Mouse (Mus musculus) heart, postnatal 14 days (tissue): ENCODE data around the gene Prdm15. TPM values are rescaled to one million over a fixed set of nuclear protein-coding genes. Genes with fewer than 3 reads are reported as not detected.

Experiments used
- DNase-seq, 2 experiments: peaks; one replicate each; pipeline ENCODE4 v3.0.0; 2021 to 2022
- intact Hi-C: fragments of 180-260 bp; cut with DNase I; formaldehyde crosslinking; loops from one replicate; pipeline ENCODE4 v1.15.1; 2025
- microRNA-seq, 2 experiments: library from miRNA; unstranded; fragments of <30 nt; microRNA quantifications; one replicate each; pipeline ENCODE4 v1.2.0; 2021 to 2022
- total RNA-seq, 2 experiments: library from RNA; stranded (reverse); gene quantifications; 2 replicates each; pipeline ENCODE4 v1.2.3; 2021

The Prdm15 gene
- total RNA-seq, 2 experiments from 2014 or later: 5.7 to 7.6 TPM

DNA sequence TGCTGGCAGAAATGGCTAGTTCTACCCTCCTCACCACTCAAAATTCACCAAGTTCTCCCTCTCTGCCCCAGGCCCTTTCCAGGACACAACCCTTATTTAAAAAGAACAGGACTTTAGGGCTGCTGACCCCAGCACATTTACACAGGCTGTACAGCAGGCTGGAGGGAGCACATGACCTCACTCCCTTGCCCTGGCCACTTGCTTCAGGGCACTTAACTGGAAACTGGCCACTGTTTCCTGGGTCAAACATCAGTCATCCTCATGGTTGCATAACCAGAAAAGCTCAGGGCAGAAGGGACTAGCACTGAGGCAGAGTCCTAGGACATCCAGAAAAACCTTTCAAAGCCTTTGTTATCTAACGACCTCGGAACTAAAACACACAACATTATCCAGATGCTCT lies 93.4 kb downstream of the Prdm15 start:
- DNase-seq: no peak
- intact Hi-C loops: no loop called here

DNA sequence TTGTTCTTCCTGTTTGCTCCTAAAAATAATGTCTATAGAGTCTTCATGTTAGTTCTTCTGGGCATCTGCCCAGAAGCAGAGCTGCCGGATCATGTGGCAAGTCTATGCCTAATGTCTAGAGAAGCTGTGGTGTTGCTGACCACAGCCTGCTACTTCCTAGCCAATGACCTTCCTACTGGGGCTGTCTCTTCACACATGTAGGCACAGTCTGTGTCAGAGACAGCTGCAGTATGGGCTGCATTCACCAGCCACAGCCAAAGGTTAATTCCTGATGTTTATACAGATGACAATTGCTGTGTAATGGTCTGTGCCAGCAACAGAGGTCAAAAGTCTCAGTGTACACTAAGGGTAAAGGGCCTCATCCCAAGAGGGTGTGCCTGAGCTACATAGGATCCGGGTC lies 95.2 kb downstream of the Prdm15 start:
- intact Hi-C loops: no loop called here
- DNase-seq: no peak

DNA sequence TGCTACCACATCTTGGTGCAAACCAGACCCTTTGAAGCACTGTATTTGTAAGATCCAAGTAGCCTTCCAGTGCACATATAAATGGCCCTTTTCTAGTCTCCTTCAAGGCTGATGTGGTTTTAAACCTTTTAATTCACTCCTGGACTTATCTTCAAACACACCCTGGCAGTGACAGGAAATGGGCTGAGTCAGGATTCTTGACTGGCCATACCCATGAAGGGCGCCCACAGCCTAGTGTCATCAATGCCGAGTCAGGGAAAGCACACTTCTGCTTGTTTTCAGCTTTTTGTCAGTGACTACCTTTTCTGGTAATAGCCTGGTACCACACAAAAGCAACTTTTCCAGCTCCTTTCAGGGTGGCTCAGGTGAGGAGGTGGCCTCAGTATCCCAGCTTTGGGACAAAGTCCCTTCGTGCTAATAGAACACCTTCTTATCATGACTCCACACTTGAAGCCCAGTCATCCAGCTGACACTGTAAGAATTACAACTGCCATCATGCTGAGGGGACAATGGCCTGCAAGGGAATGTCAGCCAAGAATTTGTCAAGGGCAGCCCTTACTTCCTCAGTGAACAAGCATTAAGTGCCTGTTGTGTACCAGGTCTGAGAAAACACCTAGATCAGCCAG lies 99.2 kb downstream of the Prdm15 start:
- intact Hi-C loops: no loop called here
- DNase-seq: no peak

DNA sequence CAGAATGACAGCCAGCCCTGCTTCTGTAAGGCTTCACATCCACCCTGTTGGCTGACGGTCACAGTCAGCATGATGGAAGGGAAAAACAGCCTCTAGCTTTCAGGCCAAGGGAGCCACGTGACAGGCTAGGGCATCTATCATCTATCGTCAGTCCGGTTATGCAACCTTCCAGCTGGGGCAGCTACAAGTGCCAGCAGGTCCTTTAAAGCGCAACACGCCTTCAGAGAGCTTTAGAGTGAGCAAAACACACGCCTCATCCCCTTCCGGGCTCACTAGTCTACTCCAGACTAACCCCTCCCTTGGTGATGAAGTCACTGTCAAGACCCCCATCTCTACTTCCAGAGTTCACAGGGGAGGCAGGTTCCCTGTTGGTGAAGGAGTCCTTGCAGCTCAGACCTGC lies 99.8 kb downstream of the Prdm15 start:
- intact Hi-C loops: no loop called here
- peak; percentile 57 to 69 for DNase-seq

DNA sequence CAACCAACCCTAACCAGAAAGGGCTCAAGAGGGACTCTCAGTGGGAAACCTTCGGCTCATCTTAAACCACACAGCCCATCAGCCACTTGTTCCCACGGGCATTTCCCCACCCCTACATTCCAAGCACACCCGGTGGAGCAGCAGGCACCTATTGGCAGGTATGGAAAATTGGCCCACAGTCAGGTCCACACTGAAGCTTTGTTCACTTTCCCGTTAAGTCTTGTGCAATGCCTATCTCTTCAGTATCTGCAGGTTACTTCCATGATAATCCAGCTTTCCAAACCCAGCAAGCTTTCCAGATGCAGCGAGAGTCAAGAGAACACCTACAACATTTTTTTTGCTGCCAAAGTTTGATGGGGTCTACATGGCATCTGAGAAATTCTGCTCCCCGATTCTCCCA lies 103.2 kb downstream of the Prdm15 start:
- intact Hi-C loops: no loop called here

More for the DNA sequence above, 103.2 kb downstream of the Prdm15 start:
- DNase-seq: no peak

Small RNAs within 50 kb of the gene (microRNA-seq; reads per million reads assigned to microRNA genes)
- 0 to 0.12 reads per million in 2 experiments for gene Mir6964

Other genes with a start within 250 kb of the Prdm15 start
- under 1 TPM in 1 of 2 experiments, not detected in 1; 0.36 TPM for gene Tmprss2, start 240.7 kb downstream of the Prdm15 start, total RNA-seq
- under 1 TPM; 0.19 to 0.22 TPM for gene Ripk4, start 88.1 kb downstream of the Prdm15 start, total RNA-seq
- 10 to 100 TPM; 25.1 to 27.3 TPM for gene C2cd2, start 110.7 kb upstream of the Prdm15 start, total RNA-seq
- gene Zbtb21, start 110.8 kb upstream of the Prdm15 start, total RNA-seq: 10 to 100 TPM; 10.1 to 13.5 TPM
- 1 to 10 TPM; 4.3 to 5.2 TPM for gene B230307C23Rik, start 145.5 kb upstream of the Prdm15 start, total RNA-seq
- 1 to 10 TPM; 3.3 to 3.7 TPM for gene A630089N07Rik, start 230.6 kb upstream of the Prdm15 start, total RNA-seq